Mouse (Mus musculus) adrenal gland, postnatal 4 days (tissue): ENCODE data around the gene Nebl. TPM values are rescaled to one million over a fixed set of nuclear protein-coding genes. Genes with fewer than 3 reads are reported as not detected.

ENCODE experiments used
- DNase-seq, 2 experiments: peaks; one replicate each; pipeline ENCODE4 v3.0.0; 2021 to 2022; ENCODE audit warnings: low spot score in 2 of 2, mixed read lengths in 2 of 2
- total RNA-seq, 2 experiments: library from RNA; stranded (reverse); gene quantifications; 2 replicates each; pipeline ENCODE4 v1.2.3; 2021

Nebl gene
- total RNA-seq, 2 experiments from 2014 or later = 7.9 to 10.2 TPM

- no peak for DNase-seq
Measured at GRCm38 (mm10) chr2:17413496-17414268, 317.6 kb downstream of the Nebl start.

- DNase-seq = no peak
Measured at GRCm38 (mm10) chr2:17409276-17409675, 322.0 kb downstream of the Nebl start.

- DNase-seq = no peak
Measured at GRCm38 (mm10) chr2:17405899-17406531, 325.2 kb downstream of the Nebl start.

GRCm38 (mm10) chr2:17402511-17402910, 328.8 kb downstream of the Nebl start:
- no peak for DNase-seq

- no peak for DNase-seq
Measured at GRCm38 (mm10) chr2:17396235-17396634, 335.0 kb downstream of the Nebl start.

- no peak for DNase-seq
Measured at GRCm38 (mm10) chr2:17391389-17391788, 339.9 kb downstream of the Nebl start.

- no peak for DNase-seq
Measured at GRCm38 (mm10) chr2:17390513-17391200, 340.6 kb downstream of the Nebl start.

GRCm38 (mm10) chr2:17389886-17390285, 341.4 kb downstream of the Nebl start:
- no peak for DNase-seq

GRCm38 (mm10) chr2:17389379-17389778, 341.9 kb downstream of the Nebl start:
- DNase-seq = no peak

GRCm38 (mm10) chr2:17382227-17382626, 349.0 kb downstream of the Nebl start:
- no peak for DNase-seq

- no peak for DNase-seq
Measured at GRCm38 (mm10) chr2:17375916-17376315, 355.3 kb downstream of the Nebl start.

GRCm38 (mm10) chr2:17365671-17366070, 365.6 kb downstream of the Nebl start:
- no peak for DNase-seq

GRCm38 (mm10) chr2:17364971-17365548, 366.2 kb downstream of the Nebl start:
- DNase-seq = no peak

- DNase-seq = no peak
Measured at GRCm38 (mm10) chr2:17363337-17364216, 367.7 kb downstream of the Nebl start.

GRCm38 (mm10) chr2:17362181-17362580, 369.1 kb downstream of the Nebl start:
- DNase-seq = no peak

- no peak for DNase-seq
Measured at GRCm38 (mm10) chr2:17344643-17345042, 386.6 kb downstream of the Nebl start.

GRCm38 (mm10) chr2:17335451-17335850, 395.8 kb downstream of the Nebl start:
- DNase-seq = no peak

GRCm38 (mm10) chr2:17326590-17326989, 404.7 kb downstream of the Nebl start:
- DNase-seq = no peak

- no peak for DNase-seq
Measured at GRCm38 (mm10) chr2:17316850-17317249, 414.4 kb downstream of the Nebl start.

- DNase-seq = no peak
Measured at GRCm38 (mm10) chr2:17301379-17301778, 429.9 kb downstream of the Nebl start.

- DNase-seq = no peak
Measured at GRCm38 (mm10) chr2:17297496-17297895, 433.8 kb downstream of the Nebl start.
